Mouse (Mus musculus) monocyte, adult 5-6 weeks (primary cell): Measurements from ENCODE around the gene Usp49. TPM values are rescaled to one million over a fixed set of nuclear protein-coding genes. Genes with fewer than 3 reads are reported as not detected.

Experiments used
- ATAC-seq: fragments of 153-309, 156-312 bp; replicated peaks from 2 replicates; pipeline ENCODE4 v1.8.0; 2017; ENCODE audit warnings: mild to moderate bottlenecking; ENCODE audit not compliant: low TSS enrichment, insufficient number of reproducible peaks, severe bottlenecking, poor library complexity, low FRiP score
- total RNA-seq: library from RNA; stranded (forward); fragments of 200-1000, 200-491, 200-594 nt; gene quantifications from 3 replicates; pipeline ENCODE4 v1.2.3, GENCODE M21; 2017

Usp49 gene
- total RNA-seq, 1 experiment from 2014 or later = 3.0 TPM

GRCm38 (mm10) chr17:47710036-47710435 lies 79.5 kb downstream of the Usp49 start:
- no peak for ATAC-seq

GRCm38 (mm10) chr17:47711883-47712282 lies 81.4 kb downstream of the Usp49 start:
- ATAC-seq = no peak

GRCm38 (mm10) chr17:47712889-47713571 lies 82.5 kb downstream of the Usp49 start:
- no peak for ATAC-seq

- no peak for ATAC-seq
Observed at GRCm38 (mm10) chr17:47715037-47715436, 84.5 kb downstream of the Usp49 start.

- ATAC-seq = no peak
Observed at GRCm38 (mm10) chr17:47721183-47721582, 90.7 kb downstream of the Usp49 start.

GRCm38 (mm10) chr17:47726566-47726965 lies 96.1 kb downstream of the Usp49 start, which contains the start of gene Pgc:
Gene Pgc (plus strand): TSS chr17:47726842.
- ATAC-seq = no peak

GRCm38 (mm10) chr17:47730633-47731575 lies 100.4 kb downstream of the Usp49 start:
- ATAC-seq = no peak

GRCm38 (mm10) chr17:47735553-47736100 lies 105.1 kb downstream of the Usp49 start:
- no peak for ATAC-seq

Other genes starting within 250 kb of the Usp49 start
- gene Guca1b, start 245.3 kb upstream of the Usp49 start, total RNA-seq = 0.43 to 3.8 TPM (median 1.6 TPM) in 3 replicates
- gene Guca1a, start 230.1 kb upstream of the Usp49 start, total RNA-seq = 0.57 TPM in 1 of 3 replicates, not detected in the others
- 0.29 TPM in 1 of 3 replicates, not detected in the others for gene AI661453, start 194.1 kb upstream of the Usp49 start, total RNA-seq
- not detected in 3 replicates for gene 1700001C19Rik, start 193.3 kb upstream of the Usp49 start, total RNA-seq
- 67.5 to 90.9 TPM (median 77.3 TPM) in 3 replicates for gene Taf8, start 128.4 kb upstream of the Usp49 start, total RNA-seq
- gene Ccnd3, start 125.6 kb upstream of the Usp49 start, total RNA-seq = 152 to 227 TPM (median 161 TPM) in 3 replicates
- 6.1 to 11.2 TPM (median 8.2 TPM) in 3 replicates for gene Bysl, start 19.2 kb upstream of the Usp49 start, total RNA-seq
- gene Med20, start 19.1 kb upstream of the Usp49 start, total RNA-seq = 34.9 to 75.1 TPM (median 57.2 TPM) in 3 replicates
- 0.21 to 4.1 TPM (median 3.4 TPM) in 3 replicates for gene Gm20517, start 19.1 kb upstream of the Usp49 start, total RNA-seq
- gene Tomm6, start 57.7 kb downstream of the Usp49 start, total RNA-seq = 17.7 to 36.4 TPM (median 24.6 TPM) in 3 replicates
- 0.38 to 1.4 TPM (median 1.3 TPM) in 3 replicates for gene Frs3, start 58.3 kb downstream of the Usp49 start, total RNA-seq
- 0.29 TPM in 1 of 3 replicates, not detected in the others for gene Gm21981, start 63.8 kb downstream of the Usp49 start, total RNA-seq
- gene Prickle4, start 64.0 kb downstream of the Usp49 start, total RNA-seq = not detected in 3 replicates
- gene Pgc, start 96.2 kb downstream of the Usp49 start, total RNA-seq = not detected in 3 replicates
- 61.8 to 91.9 TPM (median 65.3 TPM) in 3 replicates for gene Tfeb, start 106.3 kb downstream of the Usp49 start, total RNA-seq
- not detected in 3 replicates for gene Mdfi, start 204.0 kb downstream of the Usp49 start, total RNA-seq